Mouse (Mus musculus): ENCODE data around the gene Tgtp2. TPM values are rescaled to one million over a fixed set of nuclear protein-coding genes. Genes with fewer than 3 reads are reported as not detected.
"Not testable (repeated sequence)": the region's sequence is repeated elsewhere in the genome, so short reads cannot be mapped to it uniquely, and the experiment has no call there.

Tgtp2 gene
- total RNA-seq, 2 experiments from 2014 or later: 0.33 to 1.1 TPM

DNA sequence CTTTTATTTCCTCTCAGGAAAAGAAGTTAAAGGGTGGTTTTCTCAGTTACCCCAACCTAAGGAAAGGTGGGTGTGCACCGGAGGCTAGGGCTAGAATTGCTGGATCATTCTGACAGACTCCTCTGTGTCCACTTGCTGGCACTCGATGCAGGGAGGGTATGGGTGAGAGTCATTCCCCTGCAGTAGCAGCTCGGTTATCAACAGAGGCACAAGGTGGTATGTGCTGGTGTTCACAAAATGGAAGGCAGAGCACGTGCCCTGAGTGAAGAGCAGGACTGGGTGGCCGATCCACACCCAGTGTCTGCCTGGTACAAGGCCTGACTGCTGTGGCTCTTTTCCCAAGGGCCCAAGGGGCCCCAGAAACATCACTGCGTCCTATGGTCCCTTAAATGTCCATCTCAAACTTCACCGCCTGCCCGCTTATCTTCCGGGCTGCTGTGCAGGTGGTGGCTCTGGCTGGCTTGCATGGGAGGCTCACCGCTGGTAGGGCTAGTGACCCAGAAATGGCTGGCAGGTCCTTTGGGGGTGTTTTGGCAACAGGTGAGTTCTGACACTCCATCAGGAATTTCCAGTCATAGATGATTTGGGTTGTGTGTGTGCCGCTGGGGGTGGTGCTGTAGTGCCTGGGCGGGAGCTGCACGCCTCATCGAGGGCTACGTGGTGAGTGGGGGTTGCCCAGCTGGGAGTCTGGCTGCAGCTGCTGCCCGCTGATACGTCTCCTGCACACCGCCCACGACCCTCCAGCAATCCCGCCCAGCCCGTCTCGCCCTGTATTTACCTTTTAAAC lies 24.0 kb upstream of the Tgtp2 start:
- intact Hi-C loops (cut with DNase I): no loop called here

GRCm38 (mm10) chr11:49086858-49087361 lies 22.9 kb upstream of the Tgtp2 start:
- DNase-seq: no peak
- intact Hi-C loops (cut with DNase I): no loop called here

More for the DNA sequence above, 24.0 kb upstream of the Tgtp2 start:
- no peak for DNase-seq

DNA sequence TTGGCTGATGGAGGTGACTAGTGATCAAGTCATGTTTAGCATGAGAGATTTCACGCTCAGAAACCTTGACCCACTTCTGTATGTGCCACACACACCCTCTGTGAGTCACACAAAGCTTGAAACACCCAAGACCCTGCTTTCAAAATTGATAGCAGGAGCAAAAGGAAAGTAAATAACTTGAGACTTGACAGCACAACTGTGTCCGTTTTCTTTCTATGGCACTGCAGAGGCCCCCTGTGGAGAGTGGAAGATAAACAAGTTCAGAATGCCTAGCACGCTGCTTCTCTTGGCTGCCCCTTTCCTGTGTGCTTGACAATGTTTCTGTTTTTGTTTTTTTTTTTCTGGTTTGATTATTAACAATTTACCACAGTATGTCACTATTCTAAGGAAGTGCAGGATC lies 20.9 kb upstream of the Tgtp2 start:
- intact Hi-C loops (cut with DNase I): no loop called here
- DNase-seq: no peak

DNA sequence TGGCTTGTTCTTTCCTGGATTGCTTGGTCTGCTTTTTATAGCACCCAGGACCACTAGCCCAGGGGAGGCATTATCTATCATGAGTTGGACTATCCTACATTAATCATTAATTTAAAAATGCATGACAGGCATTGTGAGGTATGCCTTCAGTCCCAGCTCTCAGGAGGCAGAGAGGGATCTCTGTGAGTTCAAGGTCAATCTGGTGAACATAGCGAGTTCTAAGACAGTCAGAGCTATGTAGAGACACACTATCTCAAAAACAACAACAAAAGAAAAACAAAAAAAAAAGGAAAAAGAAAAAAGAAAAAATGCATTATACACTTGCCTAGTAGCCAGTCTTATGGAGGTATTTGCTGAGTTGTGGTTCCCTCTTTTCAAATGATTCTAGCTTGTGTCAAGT lies 20.4 kb upstream of the Tgtp2 start:
- no peak for DNase-seq
- intact Hi-C loops (cut with DNase I): no loop called here

DNA sequence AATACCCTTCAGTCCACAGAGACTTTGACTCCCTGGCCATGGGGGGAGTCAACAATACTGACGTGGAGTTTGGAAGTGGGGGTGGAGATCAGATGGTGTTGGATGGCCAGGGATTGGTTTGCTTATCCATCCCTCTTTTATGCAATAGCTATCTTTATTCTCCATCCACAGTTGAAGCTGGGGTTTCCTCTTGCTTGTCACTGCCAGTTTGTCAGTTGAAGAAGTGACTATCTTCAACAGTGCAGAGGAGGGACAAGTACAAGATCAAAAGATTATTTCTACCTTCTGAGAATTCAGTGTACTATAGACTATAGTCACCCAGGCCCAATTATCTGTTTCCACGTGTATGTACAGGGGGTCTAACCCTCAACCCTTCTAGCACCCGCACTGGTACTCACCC lies 19.8 kb upstream of the Tgtp2 start:
- intact Hi-C loops (cut with DNase I): no loop called here
- DNase-seq: no peak

GRCm38 (mm10) chr11:49083146-49083545 lies 19.1 kb upstream of the Tgtp2 start:
- intact Hi-C loops (cut with DNase I): no loop called here
- no peak for DNase-seq

DNA sequence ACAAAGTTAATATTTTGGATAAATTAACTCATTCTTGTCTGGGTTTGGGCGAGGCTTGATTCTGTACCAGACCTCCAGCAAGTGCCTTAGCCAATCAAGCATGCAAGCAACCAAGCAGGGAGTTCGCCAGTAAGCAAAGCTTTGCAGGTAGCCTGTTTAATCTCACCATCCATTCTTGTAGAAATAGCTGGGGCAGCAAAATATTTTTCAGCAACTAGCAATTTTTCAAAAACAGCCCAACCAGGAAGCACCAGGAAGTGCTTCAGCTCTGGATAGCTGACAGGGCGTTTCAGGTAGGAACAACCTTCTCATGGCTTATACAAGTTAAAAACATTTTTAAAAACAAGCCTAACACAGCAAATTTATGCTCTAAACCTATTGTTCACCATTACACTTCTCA lies 17.9 kb upstream of the Tgtp2 start:
- intact Hi-C loops (cut with DNase I): no loop called here
- no peak for DNase-seq

DNA sequence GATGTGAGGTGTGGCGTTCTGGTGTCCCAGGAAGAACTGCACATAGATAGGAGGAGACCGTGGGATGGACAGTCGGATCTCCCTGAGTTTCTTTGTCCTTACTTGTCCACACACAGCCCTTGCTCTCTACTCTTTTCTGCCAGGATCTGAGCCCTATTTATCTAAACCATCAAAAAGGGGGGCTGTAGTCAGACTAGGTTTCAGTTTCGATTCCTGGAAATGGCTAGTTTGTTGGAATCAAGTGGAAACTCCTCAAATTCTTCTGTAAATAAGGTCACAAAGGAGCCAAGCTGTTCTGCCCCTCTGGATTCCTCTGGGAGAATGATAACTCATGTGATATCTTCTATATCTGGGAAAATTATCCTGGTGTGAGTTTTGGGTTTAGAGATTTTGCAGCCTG lies 17.4 kb upstream of the Tgtp2 start:
- DNase-seq: no peak

DNA sequence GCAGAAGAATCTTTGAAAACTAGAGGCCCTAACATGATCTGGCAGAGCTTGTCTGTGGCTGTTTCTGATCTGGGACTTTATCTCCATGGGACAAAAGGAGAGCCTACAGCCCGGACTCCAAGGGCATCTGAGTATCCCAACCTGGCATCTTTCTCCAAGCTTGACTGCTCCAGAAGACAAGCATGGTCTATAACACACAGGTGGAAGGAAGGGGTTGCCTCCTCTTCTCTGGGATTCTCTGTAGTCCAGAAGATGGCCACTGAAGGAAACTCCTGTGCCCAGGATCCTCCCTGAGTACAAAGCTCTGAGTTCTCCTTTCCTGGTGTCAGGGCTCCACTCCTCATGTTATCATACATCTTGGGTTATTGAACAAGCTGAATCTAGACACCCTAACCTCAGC lies 16.6 kb upstream of the Tgtp2 start:
- intact Hi-C loops (cut with DNase I): no loop called here
- no peak for DNase-seq

More for the DNA sequence above, 17.4 kb upstream of the Tgtp2 start:
- intact Hi-C loops (cut with DNase I): no loop called here

DNA sequence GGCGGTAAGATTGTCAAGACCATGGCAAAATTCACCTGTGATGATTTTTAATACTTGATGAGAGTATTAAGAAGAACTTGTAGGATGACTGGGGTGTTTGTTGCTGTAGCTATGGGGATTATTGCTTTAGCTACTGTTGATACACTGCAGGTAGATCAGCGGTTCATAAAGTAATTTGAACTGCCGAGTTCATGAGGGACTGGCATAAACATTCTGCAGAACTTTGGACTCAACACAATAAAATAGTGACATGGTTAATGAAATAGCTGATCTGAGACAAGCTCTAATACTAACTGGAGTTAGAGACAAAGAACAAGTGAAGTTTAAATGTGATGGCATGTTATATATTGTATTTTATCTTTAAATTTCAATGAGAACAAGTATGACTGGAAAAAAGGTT lies 14.7 kb upstream of the Tgtp2 start:
- intact Hi-C loops (cut with DNase I): loop anchor here (5.0 kb wide), 1 partner anchor 81 kb away; no protein-coding TSS in a partner anchor
- no peak for DNase-seq

DNA sequence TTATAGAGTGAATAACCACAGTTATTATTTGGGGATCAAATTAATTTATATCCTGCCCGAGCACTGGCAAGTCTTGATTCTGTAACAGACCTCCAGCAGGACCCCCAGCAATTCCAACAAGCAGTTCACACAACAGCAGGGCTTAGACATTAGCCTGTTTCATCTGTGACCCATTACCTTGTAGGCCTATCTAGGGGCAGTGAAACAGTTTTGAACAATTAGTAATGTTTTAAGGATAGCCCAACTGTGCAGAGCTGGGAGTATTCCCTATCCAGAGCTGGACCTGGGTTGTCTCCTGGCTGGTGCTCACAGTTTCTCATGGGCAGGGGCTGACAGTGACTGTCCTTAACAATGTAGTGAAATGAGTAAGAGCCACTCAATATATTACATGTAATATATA lies 13.0 kb upstream of the Tgtp2 start:
- intact Hi-C loops (cut with DNase I): loop anchor here (5.0 kb wide), 1 partner anchor 80 kb away; no protein-coding TSS in a partner anchor

DNA sequence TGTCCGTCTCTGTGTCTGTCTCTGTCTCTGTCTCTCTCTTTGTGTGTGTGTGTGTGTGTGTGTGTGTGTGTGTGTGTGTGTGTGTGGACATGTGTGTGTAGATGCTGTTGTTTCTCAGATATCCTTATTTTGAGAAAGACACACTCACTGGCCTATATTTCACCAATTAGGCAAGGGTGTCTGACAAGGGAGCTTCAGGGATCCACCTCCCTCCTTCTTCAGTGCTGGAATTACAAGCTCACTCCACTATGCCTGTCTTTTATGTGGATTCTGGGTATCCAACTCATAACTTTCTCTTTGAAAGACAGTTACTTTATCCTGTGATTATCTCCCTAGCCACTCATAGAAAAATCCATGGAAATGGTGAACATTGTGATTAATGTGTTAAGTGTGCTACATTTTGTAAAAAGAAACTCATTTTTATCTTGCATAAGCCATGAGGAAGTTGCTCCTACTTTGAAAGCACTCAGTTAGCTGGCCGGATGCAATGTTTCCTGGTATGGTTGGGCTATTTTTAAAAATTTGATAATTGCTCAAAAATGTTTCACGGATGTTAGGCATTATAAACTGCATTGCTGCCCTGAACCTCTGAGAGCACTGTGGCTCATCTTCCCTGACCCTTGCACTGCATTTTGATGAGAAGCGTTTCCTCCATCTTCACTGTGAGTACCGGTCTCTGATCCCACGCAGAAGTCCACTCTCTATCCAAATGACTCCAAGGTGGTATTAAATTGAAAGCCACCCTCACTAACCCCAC lies 12.2 kb upstream of the Tgtp2 start, which contains the start of gene Ifi47:
Gene Ifi47 (plus strand): TSS at position 587 of the 757 bp plus-strand sequence.
- intact Hi-C loops (cut with DNase I): loop anchor here (5.0 kb wide), 1 partner anchor 79 kb away; no protein-coding TSS in a partner anchor
- DNase-seq: not testable (repeated sequence)

More for the DNA sequence above, 13.0 kb upstream of the Tgtp2 start:
- DNase-seq: no peak

GRCm38 (mm10) chr11:49068358-49068757 lies 4.4 kb upstream of the Tgtp2 start:
- DNase-seq: no peak
- intact Hi-C loops (cut with DNase I): no loop called here

DNA sequence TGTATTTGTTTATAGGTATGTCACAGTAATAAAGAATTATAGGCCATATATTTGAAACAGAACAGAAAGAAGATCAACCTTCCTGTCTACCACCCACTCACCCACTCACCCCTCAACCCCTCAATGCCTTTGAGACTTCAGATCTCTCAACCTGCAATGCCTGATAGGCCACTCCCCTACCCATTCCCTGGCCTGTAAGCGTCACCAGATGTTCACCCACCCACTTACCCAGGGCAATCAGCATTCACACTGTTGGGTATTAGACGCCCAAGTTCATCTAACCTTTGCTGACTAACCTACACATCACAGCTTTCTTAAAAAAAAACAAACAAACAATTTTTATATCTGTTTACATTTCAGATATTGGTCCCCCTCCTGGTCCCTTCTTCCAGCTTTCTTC lies 2.1 kb downstream of the Tgtp2 start:
- DNase-seq; intact Hi-C loops (cut with DNase I): not testable (repeated sequence)

DNA sequence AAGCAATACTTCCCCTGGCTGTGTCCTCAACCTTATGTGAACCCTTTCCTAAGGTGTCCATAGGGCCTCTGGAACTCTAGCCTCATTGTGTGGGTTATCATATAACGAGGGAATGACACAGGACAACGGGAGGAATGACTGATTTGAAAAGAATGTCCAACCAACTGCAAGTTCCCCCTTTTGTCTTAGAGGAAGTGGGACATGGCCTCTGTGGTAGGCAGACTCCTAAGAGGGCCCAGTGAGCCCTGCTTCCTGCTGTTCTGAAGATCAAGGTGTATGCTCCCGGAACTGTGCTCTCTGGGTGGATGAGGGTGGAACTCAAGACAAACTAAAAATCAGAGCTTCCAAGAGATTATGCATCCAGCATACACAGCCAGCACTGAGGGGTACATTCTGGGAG lies 3.9 kb downstream of the Tgtp2 start:
- DNase-seq; intact Hi-C loops (cut with DNase I): not testable (repeated sequence)

GRCm38 (mm10) chr11:49051894-49052293 lies 12.1 kb downstream of the Tgtp2 start:
- intact Hi-C loops (cut with DNase I); DNase-seq: not testable (repeated sequence)

- intact Hi-C loops (cut with DNase I): not testable (repeated sequence)
Measured at GRCm38 (mm10) chr11:49051093-49051891, 12.7 kb downstream of the Tgtp2 start, which contains the start of gene 9930111J21Rik2. 9930111J21Rik2 (minus strand) TSS chr11:49051242.

DNA sequence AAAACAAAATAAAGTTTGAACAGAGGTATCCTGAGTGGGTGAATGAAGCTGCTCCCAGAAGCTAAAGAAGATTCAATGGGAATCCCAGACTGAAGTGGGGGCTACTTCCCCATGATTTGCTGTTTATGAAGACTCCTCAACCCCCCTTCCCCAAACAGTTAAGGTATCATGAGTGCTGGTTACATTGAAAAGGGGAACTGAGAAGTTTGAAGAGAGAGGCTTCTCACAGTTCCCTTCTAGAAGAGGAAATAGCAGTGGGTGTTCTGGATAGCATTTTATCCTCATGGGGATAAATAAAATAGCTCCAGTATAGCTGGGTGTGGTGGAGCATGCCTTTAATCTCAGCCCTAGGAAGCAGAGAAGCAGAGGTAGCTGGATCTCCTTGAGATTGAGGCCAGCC lies 13.9 kb downstream of the Tgtp2 start:
- DNase-seq; intact Hi-C loops (cut with DNase I): not testable (repeated sequence)

More at GRCm38 (mm10) chr11:49051093-49051891, 12.7 kb downstream of the Tgtp2 start, which contains the start of gene 9930111J21Rik2:
- DNase-seq: not testable (repeated sequence)

DNA sequence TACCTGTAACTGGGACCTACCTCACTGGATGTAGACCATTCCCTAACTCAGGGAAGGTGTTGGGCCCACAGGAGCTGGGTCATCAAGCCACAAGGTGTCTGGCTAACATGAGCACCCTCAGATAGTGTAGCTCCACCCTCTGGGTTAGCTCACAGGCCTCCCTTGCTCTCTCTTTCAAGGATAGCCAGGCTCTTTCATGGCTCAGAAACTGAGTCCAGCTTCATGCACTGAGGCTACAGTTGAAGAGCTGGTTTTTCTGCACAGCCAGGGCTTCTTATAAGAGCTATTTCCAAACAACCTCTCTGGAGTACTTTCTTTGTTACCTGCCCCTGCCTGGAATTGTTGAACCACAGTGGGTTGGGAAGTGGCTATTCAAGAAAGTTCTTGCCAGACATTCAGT lies 51.9 kb downstream of the Tgtp2 start:
- DNase-seq; intact Hi-C loops (cut with DNase I): not testable (repeated sequence)
